ENCODE assay signal across 31 mouse cellular contexts in the genomic region with DNA sequence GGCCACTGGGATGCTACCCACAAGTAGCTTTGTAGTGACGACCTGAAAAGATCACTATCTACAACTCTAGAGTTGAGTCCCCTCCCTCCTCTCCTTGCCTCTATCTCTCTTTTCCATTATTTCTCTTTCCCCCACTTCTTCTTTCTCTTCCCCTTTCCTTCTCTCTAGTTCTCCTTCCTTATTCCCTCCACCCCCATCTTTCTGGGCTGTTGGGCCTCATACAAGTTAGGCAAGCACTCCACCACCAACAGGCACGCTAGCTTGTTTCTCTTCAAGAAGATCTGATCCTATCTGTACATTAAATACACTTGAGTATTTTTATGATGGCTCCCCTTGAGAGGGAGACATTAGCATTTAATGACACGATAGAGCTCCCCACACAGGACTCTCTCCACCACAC. TPM values are rescaled to one million over a fixed set of nuclear protein-coding genes. Genes with fewer than 3 reads are reported as not detected.
"Had no signal": no experiment of that assay in that cellular context is flagged by ENCODE, and none has a peak within 500 bp of the region (broad histone marks: within the 10 kb centered on the region; RNA-seq: fewer than 3 reads in every experiment).

No protein-coding gene starts in this region.

- H3K4me2 ChIP-seq: limb, embryonic 12.5 days; limb, embryonic 13.5 days; limb, embryonic 15.5 days; liver, embryonic 11.5 days; liver, embryonic 12.5 days; liver, embryonic 13.5 days; liver, embryonic 15.5 days; lung, embryonic 14.5 days; lung, embryonic 15.5 days; midbrain, embryonic 11.5 days; midbrain, embryonic 12.5 days; midbrain, embryonic 13.5 days; midbrain, embryonic 15.5 days; neural tube, embryonic 12.5 days; neural tube, embryonic 13.5 days had no signal

- H3K36me3 ChIP-seq: limb, embryonic 10.5 days; limb, embryonic 12.5 days; limb, embryonic 13.5 days; limb, embryonic 15.5 days; liver, embryonic 12.5 days; liver, embryonic 13.5 days; liver, embryonic 15.5 days; lung, embryonic 15.5 days; midbrain, embryonic 10.5 days; midbrain, embryonic 12.5 days; midbrain, embryonic 13.5 days; midbrain, embryonic 15.5 days; neural tube, embryonic 12.5 days; neural tube, embryonic 13.5 days had no signal

- H3K4me3 ChIP-seq: limb, embryonic 10.5 days; limb, embryonic 12.5 days; limb, embryonic 13.5 days; limb, embryonic 15.5 days; liver, embryonic 12.5 days; liver, embryonic 13.5 days; liver, embryonic 15.5 days; lung, embryonic 15.5 days; megakaryocyte, embryonic 14.5 days; midbrain, embryonic 10.5 days; midbrain, embryonic 12.5 days; midbrain, embryonic 13.5 days; midbrain, embryonic 15.5 days; myocyte; neural tube, embryonic 12.5 days; neural tube, embryonic 13.5 days had no signal

- ATAC-seq: liver, embryonic 12.5 days; lung, postnatal 0 days; midbrain, embryonic 13.5 days; midbrain, embryonic 15.5 days; midbrain, embryonic 16.5 days had no signal

- H3K9me3 ChIP-seq: limb, embryonic 10.5 days; limb, embryonic 12.5 days; limb, embryonic 15.5 days; liver, embryonic 12.5 days; liver, embryonic 13.5 days; liver, embryonic 15.5 days; lung, embryonic 15.5 days; midbrain, embryonic 10.5 days; midbrain, embryonic 12.5 days; midbrain, embryonic 13.5 days; midbrain, embryonic 15.5 days; neural tube, embryonic 12.5 days; neural tube, embryonic 13.5 days had no signal

- DNase-seq: liver; liver, embryonic 13.5 days; lung, adult 18-20 months; lung, adult 2 months; lung, embryonic 14.5 days; lung, postnatal 10 days; lung, postnatal 14 days; lung, postnatal 36 days; lung, postnatal 4 days; midbrain, embryonic 14.5 days had no signal

- H3K4me1 ChIP-seq: limb, embryonic 10.5 days; limb, embryonic 12.5 days; limb, embryonic 15.5 days; liver, embryonic 12.5 days; liver, embryonic 13.5 days; liver, embryonic 15.5 days; lung, embryonic 15.5 days; megakaryocyte, embryonic 14.5 days; midbrain, embryonic 10.5 days; midbrain, embryonic 12.5 days; midbrain, embryonic 13.5 days; midbrain, embryonic 15.5 days; neural tube, embryonic 12.5 days; neural tube, embryonic 13.5 days had no signal

- H3K27me3 ChIP-seq: limb, embryonic 12.5 days; limb, embryonic 13.5 days; limb, embryonic 15.5 days; liver, embryonic 12.5 days; liver, embryonic 13.5 days; liver, embryonic 15.5 days; lung, embryonic 15.5 days; megakaryocyte, embryonic 14.5 days; midbrain, embryonic 12.5 days; midbrain, embryonic 13.5 days; midbrain, embryonic 15.5 days; neural tube, embryonic 12.5 days; neural tube, embryonic 13.5 days had no signal

- H3K27ac ChIP-seq: limb, embryonic 10.5 days; limb, embryonic 12.5 days; limb, embryonic 13.5 days; limb, embryonic 15.5 days; liver, embryonic 12.5 days; liver, embryonic 13.5 days; liver, embryonic 14.5 days; liver, embryonic 15.5 days; lung, embryonic 15.5 days; macrophage; midbrain, embryonic 10.5 days; midbrain, embryonic 12.5 days; midbrain, embryonic 13.5 days; midbrain, embryonic 15.5 days; neural tube, embryonic 12.5 days; neural tube, embryonic 13.5 days had no signal

- H3K9ac ChIP-seq: limb, embryonic 12.5 days; limb, embryonic 13.5 days; limb, embryonic 15.5 days; liver, embryonic 12.5 days; liver, embryonic 13.5 days; liver, embryonic 14.5 days; liver, embryonic 15.5 days; lung, embryonic 14.5 days; lung, embryonic 15.5 days; midbrain, embryonic 12.5 days; midbrain, embryonic 13.5 days; midbrain, embryonic 15.5 days; neural tube, embryonic 12.5 days; neural tube, embryonic 13.5 days had no signal

RNA-seq across cellular contexts. Expression of a gene that starts 51.0 kb away (rescaled TPM):
- polyA plus RNA-seq: limb, embryonic 10.5 days; liver, embryonic 11.5 days; liver, embryonic 12.5 days; macrophage; myocyte had no signal
